Mouse (Mus musculus): Measurements from ENCODE around the gene Rhof.

DNA sequence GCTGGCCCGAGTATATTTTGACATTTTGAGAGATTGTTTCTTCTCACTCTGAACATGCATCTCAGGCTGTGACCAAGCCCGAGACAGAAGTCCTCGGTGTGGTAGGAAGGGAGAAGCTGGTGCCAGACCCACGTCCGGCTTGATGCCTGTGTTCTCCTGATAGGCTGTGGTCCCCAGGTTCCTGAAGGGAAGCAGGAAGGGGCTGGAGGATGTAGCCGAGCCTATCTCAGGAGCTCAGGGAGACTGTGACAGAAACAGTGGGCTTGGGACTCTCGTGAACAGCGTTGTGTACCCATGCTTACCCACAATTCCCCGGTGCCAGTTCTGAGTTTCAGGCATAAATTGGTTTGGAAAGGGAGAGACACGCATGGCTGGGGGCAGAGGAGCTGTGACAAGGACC, 13.7 kb downstream of the Rhof start:
- TF ChIP-seq EP300 (IDR thresholded peaks at IDR 0.05; ENCODE audit: low read depth): no peak
- TF ChIP-seq CTCF (IDR thresholded peaks at IDR 0.05; ENCODE audit: low read depth): no peak
